Mouse (Mus musculus): ENCODE results near the gene Tspan18.

DNA sequence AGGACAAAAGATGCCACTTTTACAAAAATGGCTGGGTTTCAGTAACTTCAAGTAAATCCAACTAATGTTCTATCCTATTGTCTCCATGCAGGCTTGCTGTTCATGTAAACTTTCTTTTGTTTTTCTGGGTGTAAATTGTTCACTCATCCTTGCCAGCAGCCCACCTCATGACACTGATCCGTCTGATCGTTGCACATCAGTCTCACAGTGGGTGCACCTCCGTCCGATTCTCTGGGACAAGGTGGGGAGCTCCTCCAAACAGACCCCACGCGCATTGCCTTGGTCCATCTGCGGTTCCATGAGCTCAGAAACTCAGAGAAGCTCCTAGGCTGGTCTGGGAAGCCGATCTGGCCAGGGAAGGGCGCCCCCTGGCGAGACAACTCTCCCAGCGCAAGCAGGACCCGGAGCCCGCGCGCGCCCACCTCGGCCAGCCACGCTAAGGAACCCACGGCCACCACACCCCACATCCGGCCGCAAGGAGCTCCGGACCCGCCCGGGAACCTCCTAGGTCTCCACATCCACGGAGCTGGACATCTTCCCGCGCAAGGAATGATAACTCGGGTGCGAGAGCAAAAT is 976 bp downstream of the Tspan18 start:
- peak; percentile 66 for TF ChIP-seq CTCF (IDR thresholded peaks at IDR 0.05; ENCODE audit: low read depth, low read length)
- no peak for TF ChIP-seq EP300 (IDR thresholded peaks at IDR 0.05; ENCODE audit: insufficient read depth, low read depth, low read length)
